Mouse (Mus musculus) bone marrow macrophage, adult 2 months (primary cell): ENCODE measurements around the gene Ythdc1. TPM values are rescaled to one million over a fixed set of nuclear protein-coding genes. Genes with fewer than 3 reads are reported as not detected.

Experiments used
- H3K27ac ChIP-seq: 2 replicates; pipeline ENCODE4 v1.5.1; 2012; ENCODE audit warnings: low read depth, low read length; ENCODE audit not compliant: insufficient read depth
- H3K4me1 ChIP-seq: 2 replicates; pipeline ENCODE4 v1.6.1; 2012; ENCODE audit warnings: low read length; ENCODE audit not compliant: control insufficient read depth, insufficient read depth
- H3K4me3 ChIP-seq: 2 replicates; pipeline ENCODE4 v1.5.1; 2012; ENCODE audit warnings: mild to moderate bottlenecking, low read length, moderate library complexity; ENCODE audit not compliant: insufficient read depth
- CTCF ChIP-seq: IDR thresholded peaks from 2 replicates; pipeline ENCODE4 v1.5.1; 2012; ENCODE audit warnings: low read depth, mild to moderate bottlenecking, low read length, moderate library complexity
- POLR2A ChIP-seq: IDR thresholded peaks from 2 replicates; pipeline ENCODE4 v1.6.1; 2012; ENCODE audit warnings: mild to moderate bottlenecking, low read depth, low read length, borderline replicate concordance
- polyA plus RNA-seq: library from polyadenylated mRNA; stranded (reverse); fragments of >200 nt; gene quantifications from 2 replicates; pipeline ENCODE4 v1.2.4, GENCODE M21; 2012; ENCODE audit not compliant: missing spikeins, insufficient read depth, insufficient read length

Ythdc1 gene
- polyA plus RNA-seq, 1 experiment, result 67.2 TPM

DNA sequence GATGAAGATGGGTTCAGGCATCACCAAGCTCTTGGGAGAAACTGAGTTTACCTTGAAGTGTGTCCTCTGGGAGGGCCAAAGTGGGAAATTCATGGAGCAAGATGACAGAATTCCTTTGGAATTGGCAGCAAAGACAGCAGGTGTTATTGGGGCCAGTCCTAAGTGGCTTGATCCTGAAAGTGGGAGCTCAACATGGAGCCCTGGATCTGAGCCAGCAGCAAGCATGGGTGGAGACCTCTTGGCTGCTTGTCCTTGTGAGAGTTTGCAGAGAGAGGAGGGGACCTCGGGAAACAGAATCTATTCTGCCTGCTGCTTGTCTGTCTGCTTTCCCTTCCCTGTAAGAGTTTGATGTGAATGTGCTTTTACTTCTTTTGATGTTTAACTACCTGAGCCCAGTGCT is 67.9 kb downstream of the Ythdc1 start:
- Histone ChIP-seq H3K4me1 (no peaks in the 10 kb centered on the region), H3K27ac (no peak overlapping the region), H3K4me3 (no peak overlapping the region)
- TF ChIP-seq POLR2A (no peak), CTCF (no peak)

Other genes with a start within 250 kb of the Ythdc1 start
- gene Tmprss11f, start 171.8 kb upstream of the Ythdc1 start, polyA plus RNA-seq, result not detected in 2 replicates
- gene Tmprss11b, start 127.9 kb upstream of the Ythdc1 start, polyA plus RNA-seq, result not detected in 2 replicates
- not detected in 2 replicates for gene Tmprss11e, start 58.4 kb upstream of the Ythdc1 start, polyA plus RNA-seq
- gene Ugt2b34, start 102.7 kb downstream of the Ythdc1 start, polyA plus RNA-seq, result not detected in 2 replicates
- not detected in 2 replicates for gene Ugt2b1, start 122.3 kb downstream of the Ythdc1 start, polyA plus RNA-seq
- not detected in 2 replicates for gene Ugt2b35, start 196.6 kb downstream of the Ythdc1 start, polyA plus RNA-seq